Mouse (Mus musculus) cerebellum, adult 18-20 months (tissue): ENCODE measurements around the gene Nup35.

Experiments
- DNase-seq, 2 experiments: peaks; one replicate each; pipeline ENCODE4 v3.0.0; 2021

Gene Nup35

DNA sequence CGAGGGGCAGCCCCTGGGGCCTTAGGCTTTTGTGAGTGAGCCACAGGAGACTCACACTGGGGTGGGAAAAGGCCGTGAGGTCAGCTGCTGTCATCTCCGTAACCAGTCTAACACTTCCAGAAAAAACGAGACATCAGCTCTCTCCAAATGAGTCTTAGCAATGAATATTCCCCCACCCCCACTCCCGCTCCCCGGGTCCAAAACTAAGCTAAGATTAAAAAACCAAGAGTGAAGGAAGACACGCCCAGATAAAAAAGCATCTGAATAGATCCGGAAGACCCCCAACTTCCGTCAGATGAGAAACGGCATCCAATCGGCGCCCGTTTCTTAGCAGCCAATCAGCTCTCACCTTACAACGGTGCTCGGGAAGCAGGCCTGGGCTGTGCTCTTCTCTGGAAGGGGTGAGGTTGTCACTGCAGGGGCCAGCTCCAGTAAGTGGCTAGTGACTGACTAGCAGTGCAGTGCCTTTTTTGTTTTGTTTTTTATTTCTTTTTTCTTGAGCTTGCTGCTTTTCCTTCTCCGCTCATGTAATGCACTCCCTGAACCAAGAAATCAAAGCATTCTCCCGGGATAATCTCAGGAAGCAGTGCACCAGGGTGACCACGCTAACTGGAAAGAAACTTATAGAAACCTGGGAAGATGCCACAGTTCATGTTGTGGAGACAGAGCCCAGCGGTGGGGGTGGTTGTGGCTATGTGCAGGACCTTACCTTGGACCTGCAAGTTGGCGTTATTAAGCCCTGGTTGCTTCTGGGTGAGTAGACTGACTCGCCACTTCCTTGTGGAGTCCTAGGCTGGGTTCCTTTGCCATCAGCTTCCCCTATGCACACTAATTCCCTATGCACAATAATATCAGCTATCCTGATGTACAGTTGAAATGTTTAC, at the start of gene Nup35, which contains the start of gene Dusp19:
Gene Nup35 (plus strand): TSS at position 383 of the 884 bp plus-strand sequence.
Gene Dusp19 (plus strand): TSS at position 192 of the 884 bp plus-strand sequence.
- peak; percentile 96 for DNase-seq

DNA sequence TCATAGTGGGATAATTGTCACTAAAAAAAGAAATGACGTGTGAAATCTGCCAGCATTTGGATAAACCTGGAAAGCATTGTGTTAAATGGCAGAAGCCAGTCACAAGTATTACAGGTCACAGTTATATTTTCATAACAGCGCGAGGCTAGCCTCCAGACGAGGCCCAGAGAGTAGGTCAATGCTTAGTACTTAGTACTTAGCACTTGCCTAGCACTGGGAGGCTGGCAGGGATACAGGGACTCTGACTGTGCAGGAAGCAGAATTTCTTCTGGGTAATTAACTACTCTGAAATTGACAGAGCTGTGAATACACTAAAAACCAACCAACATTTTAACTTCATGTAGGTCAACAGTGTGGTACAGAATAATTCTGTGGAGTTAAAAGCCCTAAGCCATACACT, 49.6 kb upstream of the Nup35 start:
- DNase-seq = peak; percentile 42 to 50

DNA sequence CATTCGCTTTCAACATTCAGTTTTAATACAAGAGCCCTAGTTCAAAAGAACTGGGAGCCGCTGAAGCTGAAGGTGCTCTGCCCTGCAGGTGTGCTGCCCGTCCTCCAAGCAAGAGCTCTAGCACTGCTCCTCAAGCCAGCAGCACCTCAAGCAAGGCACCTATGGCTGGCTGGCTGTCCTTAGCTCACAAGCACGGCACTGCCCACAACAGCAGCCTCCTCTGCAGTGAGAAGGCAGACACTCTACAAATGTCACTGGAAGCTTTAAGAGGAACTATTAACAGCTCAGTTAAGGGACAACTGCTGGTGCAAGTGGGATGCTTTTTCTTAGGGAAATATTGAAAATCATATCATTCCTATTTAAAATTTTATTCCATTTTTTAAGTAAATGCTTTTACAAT, 46.4 kb upstream of the Nup35 start:
- DNase-seq = peak in 1 of 2 experiments; percentile 16

DNA sequence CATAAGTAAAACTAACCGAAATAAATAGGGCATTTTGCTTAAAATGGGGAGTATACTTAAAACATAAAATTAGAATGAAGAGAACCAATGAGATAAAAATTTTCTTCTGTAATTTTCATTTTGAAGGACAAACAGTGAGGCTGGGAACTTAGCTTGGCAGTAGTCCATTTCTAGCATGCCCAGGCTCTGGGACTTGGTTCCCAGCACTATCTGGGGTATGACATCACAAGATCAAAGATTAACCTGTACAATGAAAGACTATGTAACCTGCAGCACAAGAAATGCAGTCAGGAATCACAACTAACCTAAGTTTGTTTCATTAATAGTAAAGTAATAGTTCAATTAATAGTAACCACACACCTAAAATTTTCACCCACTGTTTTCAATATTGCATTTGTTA, 39.8 kb upstream of the Nup35 start:
- DNase-seq = no peak

DNA sequence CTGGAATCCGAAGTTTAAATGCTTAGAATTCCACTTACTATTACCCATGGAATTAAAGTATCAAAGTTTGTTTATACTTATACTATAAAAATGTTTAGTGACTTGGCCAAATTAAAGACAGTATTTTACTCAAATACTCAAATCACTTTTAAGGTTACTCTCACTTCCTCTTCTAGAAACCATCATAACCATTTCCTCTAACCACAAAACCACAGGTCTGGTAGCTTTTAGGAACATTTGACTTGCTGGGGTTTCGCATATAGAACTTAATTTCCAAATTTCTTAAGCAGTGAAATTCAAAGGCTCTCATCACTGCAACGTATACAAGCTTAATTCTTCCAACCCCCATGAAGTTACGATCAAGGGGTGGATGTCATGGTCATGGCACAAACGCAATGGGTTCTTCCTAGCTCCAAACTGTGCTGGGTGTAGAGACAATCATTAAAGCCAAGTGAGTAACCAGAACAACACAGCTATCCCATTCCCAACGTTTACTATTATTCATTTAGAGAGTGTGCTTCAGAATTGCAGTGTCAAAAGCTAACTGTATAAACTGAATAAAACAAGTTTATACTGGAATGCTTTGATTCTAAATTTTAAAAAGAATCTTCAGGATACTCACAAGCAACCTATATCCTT, 37.7 kb upstream of the Nup35 start:
- DNase-seq = no peak

DNA sequence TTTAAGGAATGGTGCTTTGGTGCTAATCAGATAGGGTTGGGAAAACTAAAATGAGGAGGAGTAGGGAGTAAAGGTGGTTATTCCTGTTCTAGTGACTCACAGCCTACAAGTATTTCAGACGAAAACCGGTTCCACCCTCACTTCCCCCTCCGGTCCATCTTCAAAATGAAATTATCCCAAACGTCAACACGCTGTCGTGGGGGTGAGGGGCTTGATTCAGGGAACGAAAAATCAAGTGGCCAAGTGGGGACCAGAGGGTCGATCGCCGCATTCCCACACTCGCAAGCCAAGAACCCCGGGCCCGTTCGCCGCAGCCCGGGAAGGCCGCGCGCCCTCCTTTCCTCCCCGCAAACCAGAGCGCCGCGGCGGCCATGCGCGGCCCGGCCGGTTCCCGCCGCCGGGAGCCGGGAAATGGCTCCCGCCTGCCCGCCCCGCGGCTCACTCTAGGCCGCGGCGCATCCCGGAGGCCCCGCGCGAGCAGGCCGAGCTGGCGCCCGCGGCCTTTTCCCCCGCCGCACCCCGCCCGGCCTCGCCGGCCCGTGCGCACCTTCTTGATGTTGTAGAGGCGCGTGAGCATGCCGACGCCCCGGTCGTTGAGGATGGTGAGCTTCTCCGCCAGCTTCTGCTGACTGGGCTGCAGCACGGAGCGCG, 36.6 kb upstream of the Nup35 start:
- DNase-seq = peak; percentile 38 to 77

DNA sequence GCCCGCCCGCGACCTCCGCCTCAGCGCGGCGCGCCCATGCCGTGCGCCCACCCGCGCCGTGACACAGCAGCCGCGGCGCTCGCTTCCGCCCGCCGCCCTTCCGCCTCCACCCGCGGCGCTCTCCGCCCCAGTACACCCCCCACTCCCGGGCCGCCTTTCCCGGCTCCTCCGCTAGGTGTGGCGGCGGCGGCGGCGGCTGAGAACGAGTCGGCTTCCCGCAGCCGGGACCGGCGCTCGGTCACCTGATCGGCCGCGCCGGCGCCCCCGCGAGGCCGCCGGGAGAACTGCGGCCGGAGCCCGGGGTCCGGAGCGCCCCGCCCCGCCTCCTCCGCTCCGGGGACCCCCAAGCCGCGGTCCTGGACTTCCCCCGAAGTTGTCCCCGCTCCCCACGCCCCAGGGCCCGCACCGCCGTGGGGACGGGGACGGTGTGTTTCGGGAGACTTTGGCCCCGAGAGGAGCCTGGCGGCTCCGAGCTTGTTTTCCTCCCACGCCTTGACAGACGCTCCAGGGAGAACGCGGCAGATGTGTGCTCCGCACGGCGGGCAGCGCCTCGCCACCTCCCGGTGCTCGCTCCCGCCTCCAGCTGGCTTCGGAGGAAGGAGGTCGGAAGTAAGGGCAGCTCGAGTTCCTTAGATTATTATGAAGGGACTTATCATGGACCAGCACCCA, 35.9 kb upstream of the Nup35 start, which contains the start of gene Nckap1:
Gene Nckap1 (minus strand): TSS at position 338 of the 669 bp plus-strand sequence.
- DNase-seq = peak; percentile 89 to 96

DNA sequence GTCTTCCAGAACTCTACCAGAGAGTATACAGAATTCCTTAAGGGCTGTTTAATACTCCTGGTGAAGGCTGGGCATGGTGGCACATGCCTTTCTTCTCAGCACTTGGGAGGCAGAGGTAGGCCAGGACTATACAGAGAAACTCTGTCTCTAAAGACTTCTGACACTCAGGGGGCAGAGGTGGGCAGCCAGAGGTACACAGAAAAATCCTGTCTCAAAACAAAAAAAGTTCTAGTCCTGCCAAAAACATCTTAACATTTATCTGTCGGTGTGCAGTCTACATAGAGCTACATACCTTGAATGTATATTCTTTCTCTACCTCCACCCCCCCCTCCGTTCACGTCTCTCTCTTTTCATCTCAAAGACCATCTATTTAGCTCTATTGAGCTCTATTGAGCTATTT, 34.7 kb upstream of the Nup35 start:
- DNase-seq = no peak

DNA sequence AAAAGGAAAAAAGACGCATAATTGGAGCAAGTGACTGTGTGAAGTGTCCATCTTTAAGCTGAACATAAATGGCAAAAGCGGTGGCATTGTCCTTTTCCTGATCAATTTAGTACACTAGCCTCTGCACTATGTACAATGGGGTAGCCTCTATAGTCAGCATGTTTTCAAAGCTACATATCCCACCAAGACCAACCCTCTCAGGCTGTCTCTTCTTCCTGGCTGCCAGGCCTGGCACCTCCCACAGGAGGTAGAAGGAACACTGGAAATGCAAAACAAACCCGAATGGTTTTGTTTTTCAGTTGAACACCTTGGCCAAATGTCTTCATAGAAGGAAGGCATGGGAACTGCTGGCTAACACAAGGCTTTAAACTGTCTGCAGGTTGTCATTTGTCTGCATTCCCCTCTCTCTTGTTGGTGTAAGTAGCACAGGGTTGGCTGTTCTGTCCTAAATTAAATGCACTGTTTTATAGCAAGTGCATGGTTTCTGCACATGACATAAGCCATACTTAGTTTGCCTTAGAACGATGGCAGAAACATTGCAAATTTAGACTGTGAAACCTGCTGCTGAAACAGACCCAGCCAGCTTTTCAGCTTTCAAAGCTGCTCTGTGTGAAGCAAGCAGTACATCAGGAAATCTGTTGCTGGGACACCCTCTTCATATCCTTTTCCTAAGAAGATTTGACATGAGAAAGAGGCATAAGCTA, 22.7 kb upstream of the Nup35 start:
- DNase-seq = no peak

DNA sequence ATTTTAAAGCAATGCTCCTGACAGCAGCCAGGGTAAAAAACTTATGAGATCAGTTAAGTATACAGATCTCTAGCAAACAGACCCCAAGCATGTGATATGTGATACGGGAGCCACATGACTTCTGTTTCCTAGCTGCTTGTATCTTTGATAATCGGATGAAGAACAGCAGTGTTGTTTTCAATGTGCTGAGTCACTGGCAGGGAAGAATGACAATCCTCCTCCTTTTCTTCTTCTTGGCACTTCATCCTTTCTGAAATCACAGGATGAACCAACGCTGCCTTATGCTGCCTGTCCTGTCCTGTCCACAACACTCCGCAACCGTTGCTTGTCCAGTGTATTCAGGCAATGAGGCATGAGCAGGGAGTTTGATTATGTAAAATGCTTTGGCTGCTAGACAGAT, 20.1 kb upstream of the Nup35 start:
- DNase-seq = no peak

DNA sequence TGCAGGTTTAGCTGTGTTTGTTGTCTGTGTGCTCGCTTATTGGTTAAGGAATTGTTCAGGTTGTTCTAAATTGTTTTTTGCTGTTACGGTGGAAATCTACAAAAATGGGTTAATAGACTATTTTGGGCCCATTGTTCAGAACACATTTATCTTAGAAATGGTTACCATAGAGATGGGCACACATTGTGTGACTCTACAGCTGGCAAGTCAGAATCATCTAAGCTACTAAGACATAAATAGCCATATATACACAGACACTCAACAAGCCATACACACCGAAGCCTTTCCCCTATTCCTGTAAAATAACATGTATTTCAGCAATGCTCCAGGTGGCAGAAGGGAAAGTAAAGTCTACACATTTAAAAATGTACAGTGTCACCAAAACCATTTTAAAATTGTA, 17.2 kb upstream of the Nup35 start:
- DNase-seq = no peak

DNA sequence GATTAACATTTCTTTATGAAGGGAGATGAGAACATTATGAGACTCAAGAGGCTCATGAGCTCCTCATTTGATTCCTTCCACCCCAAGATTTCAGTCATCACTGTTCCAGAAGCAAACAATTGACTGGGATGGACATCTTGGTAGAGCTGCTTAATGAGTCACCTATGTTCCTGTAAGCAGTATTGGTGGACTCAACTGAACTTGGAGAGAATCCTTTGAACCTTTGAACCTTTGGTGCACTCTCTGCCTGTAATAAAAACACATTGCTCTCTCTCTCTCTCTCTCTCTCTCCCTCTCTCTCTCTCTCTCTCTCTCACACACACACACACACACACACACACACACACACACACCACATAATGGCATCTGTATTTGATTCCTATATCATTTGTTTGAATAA, 16.4 kb upstream of the Nup35 start:
- no peak for DNase-seq

DNA sequence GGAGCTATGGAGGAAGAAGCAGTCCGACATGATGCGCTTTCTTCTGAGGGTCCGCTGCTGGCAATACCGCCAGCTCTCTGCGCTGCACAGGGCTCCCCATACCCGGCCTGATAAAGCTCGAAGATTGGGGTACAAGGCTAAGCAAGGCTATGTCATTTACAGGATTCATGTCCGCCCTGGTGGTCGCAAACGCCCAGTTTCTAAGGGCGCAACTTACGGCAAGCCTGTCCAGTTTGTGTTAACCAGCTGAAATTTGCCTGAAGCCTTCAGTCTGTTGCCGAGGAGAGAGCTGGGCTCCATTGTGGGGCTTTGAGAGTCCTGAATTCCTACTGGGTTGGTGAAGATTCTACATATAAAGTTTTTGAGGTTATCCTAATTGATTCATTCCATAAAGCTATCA, 14.3 kb upstream of the Nup35 start:
- DNase-seq = no peak

DNA sequence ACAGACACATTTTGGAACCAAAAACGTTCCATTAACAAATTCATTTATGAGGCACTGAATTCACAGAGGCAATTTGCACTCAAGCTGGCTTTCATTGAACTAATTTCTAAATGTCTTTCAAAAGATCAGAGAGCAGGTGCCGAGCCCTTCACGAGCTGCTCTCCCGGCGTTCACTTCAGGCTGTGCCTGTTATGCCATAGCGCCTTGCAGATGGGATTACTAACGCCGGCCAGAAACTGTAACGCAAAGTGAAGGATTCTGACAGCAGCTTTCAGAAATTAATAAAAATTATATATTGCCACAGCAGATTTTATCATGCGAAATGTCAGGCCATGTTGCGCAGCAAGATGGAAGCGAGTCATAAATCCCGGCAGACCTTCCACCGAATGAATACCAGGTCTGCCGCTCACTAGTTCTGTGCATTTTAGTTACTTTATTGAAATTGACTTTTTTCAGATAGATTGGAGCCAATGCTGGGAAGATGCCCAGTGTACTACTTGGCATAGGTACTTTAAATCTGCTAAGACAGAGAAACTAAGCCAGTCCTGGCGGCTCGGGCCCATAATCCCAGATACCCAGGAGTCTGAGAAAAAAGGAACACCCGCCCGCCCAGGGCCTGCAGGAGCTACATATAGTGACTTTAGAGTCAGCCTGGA, 13.1 kb upstream of the Nup35 start:
- peak; percentile 7 to 17 for DNase-seq

DNA sequence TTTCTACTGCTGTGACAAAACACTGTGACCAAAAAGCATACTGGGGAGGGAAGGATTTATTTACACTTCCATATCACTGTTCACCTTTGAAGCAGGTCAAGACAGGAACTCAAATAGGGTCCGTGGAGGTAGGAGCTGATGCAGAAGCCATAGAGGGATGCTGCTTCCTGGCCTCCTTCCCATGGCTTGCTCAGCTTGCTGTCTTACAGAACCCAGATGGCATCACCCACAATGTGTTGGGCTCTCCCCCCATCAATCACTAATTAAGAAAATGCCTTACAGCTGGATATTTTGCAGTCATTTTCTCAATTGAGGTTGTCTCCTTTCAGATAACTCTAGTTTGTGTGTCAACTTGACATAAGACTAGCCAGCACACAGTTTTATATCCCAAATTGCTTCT, 4.8 kb upstream of the Nup35 start:
- no peak for DNase-seq

DNA sequence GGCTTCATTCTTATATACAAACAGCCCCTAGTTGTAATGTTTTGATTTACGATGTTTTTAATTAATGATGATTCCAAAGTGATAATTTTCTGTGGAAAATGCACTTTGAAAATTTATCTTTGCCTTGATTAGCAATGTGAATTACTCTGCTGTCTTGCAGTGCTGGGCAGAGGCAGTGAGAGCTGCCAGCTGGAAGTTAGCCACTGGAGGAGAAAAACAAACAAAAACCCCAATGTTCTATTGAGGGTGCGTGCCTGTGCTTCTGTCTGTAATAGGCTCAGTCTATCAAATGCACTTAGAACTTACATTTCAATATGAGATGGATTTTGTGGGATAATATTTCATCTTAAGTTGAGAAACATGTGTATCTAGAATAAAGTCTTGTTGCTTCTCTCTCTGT, 4.2 kb upstream of the Nup35 start:
- peak; percentile 12 to 15 for DNase-seq

DNA sequence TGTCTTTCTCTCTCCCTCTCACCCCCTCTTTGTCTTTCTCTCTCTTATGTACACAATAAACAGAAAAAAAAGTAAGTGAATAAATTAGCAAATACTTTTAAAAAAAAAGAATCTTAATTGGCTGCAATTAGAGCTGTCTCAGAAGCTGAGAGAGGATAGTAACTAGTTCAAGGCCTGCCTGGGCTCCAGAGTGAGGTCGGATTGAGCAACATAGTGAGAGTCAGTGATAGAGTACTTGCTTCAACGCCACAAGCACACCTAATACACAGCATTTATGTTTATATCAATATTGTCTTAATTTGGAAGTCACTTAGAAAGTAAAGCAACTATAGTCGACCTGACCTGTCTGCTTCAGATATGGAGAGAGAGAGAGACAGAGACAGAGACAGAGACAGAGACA, 2.0 kb downstream of the Nup35 start:
- no peak for DNase-seq

DNA sequence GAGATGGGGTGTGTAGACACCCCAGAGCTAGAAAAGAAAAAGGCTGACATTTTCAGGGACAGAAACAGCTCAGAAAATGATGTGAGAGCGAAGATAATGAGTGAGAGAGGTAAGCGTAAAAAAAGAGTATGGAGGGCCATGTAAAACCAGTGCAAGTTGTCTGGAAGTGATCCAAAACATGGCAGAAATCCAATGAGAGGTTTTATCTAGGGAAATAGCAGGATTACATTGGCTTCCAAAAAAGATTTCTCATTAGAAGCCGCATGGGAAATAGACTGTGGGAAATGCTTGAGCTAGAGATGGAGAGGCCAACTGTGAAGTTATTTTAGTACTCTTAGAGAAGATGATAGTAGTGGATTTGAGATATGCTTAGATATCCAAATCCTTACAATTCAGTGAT, 4.9 kb downstream of the Nup35 start:
- DNase-seq = no peak

DNA sequence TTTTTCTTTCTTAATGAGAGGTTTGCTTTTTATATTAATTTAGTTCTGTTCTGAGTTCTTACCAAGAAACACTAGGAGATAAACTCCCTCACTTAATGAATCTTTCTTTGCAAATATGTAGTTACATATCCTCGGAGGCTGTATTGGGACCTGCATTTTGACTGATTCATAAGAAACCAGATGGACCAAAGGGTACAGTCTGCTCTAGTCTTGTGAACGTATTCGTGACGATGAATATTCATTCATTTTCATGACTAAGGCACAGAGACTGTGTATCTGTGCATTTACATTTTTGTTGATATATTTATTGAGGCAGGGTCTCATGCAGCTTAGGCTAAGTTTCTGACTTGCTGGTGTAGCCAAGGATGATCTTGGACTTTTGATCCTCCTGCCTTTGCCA, 7.5 kb downstream of the Nup35 start:
- DNase-seq = no peak

DNA sequence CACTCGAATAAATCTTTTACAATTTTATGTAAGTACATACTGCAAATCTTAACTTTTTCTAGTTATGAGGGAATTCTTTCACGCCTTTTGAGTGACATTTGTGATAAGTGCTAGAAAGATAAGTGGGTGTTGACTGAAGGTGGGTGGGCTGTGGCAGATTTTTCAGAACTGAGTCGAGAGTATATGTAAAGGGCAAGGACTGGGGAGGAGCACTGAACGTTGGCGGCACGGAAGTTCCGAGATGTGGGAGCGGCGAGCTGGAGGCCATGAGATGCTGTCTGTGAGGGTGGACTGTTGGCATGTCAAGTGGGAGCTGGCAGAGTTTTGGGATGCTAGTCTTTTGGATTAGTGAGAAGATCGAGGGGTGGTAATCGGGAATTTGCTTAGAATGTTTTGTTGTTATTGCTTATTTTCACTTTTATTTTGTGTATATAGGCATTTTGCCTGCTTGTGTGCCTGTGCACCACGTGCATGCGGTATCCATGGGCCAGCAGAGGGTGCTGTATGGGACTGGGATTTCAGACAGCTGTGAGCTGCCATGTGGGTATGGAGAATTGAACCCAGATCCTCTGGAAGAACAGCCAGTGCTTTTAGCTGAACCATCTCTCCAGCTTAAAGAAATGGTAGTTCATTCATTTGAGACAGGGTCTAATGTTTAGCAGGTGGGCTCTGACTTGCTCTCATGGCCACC, 15.4 kb downstream of the Nup35 start:
- no peak for DNase-seq
